Mouse (Mus musculus) spleen, adult 18-20 months (tissue): ENCODE measurements around the gene Tom1.

Experiments
- DNase-seq, 2 experiments: peaks; one replicate each; pipeline ENCODE4 v3.0.0; 2022; ENCODE audit warnings: mixed read lengths in 2 of 2

Gene Tom1

GRCm38 (mm10) chr8:75046303-75046702, 12.8 kb downstream of the Tom1 start:
- DNase-seq, result no peak

GRCm38 (mm10) chr8:75047784-75048183, 14.3 kb downstream of the Tom1 start:
- DNase-seq, result no peak

- no peak for DNase-seq
Measured at GRCm38 (mm10) chr8:75053342-75053741, 19.8 kb downstream of the Tom1 start.

GRCm38 (mm10) chr8:75055673-75056072, 22.2 kb downstream of the Tom1 start:
- no peak for DNase-seq

- no peak for DNase-seq
Measured at GRCm38 (mm10) chr8:75060022-75060421, 26.5 kb downstream of the Tom1 start.

- no peak for DNase-seq
Measured at GRCm38 (mm10) chr8:75060815-75061214, 27.3 kb downstream of the Tom1 start.

GRCm38 (mm10) chr8:75063290-75063689, 29.8 kb downstream of the Tom1 start:
- no peak for DNase-seq

GRCm38 (mm10) chr8:75064790-75065189, 31.3 kb downstream of the Tom1 start:
- DNase-seq, result no peak

GRCm38 (mm10) chr8:75067287-75067686, 33.8 kb downstream of the Tom1 start:
- DNase-seq, result no peak

- no peak for DNase-seq
Measured at GRCm38 (mm10) chr8:75070297-75070696, 36.8 kb downstream of the Tom1 start.

GRCm38 (mm10) chr8:75071627-75072346, 38.3 kb downstream of the Tom1 start:
- peak; percentile 48 to 64 for DNase-seq

GRCm38 (mm10) chr8:75074876-75075275, 41.4 kb downstream of the Tom1 start:
- no peak for DNase-seq

- DNase-seq, result no peak
Measured at GRCm38 (mm10) chr8:75078215-75078614, 44.7 kb downstream of the Tom1 start.

GRCm38 (mm10) chr8:75078851-75079250, 45.3 kb downstream of the Tom1 start:
- DNase-seq, result no peak

- DNase-seq, result no peak
Measured at GRCm38 (mm10) chr8:75081364-75082040, 48.0 kb downstream of the Tom1 start.

- no peak for DNase-seq
Measured at GRCm38 (mm10) chr8:75082181-75082805, 48.8 kb downstream of the Tom1 start.

- DNase-seq, result peak; percentile 40 to 47
Measured at GRCm38 (mm10) chr8:75083846-75084245, 50.3 kb downstream of the Tom1 start.

GRCm38 (mm10) chr8:75084382-75085064, 51.0 kb downstream of the Tom1 start:
- no peak for DNase-seq

GRCm38 (mm10) chr8:75086002-75086401, 52.5 kb downstream of the Tom1 start:
- no peak for DNase-seq

GRCm38 (mm10) chr8:75087127-75087526, 53.6 kb downstream of the Tom1 start:
- DNase-seq, result no peak

GRCm38 (mm10) chr8:75088989-75089881, 55.7 kb downstream of the Tom1 start:
- no peak for DNase-seq

GRCm38 (mm10) chr8:75090781-75091365, 57.4 kb downstream of the Tom1 start:
- no peak for DNase-seq
